Mouse (Mus musculus) small intestine, adult 2 months (tissue): ENCODE data around the gene Gm28047. TPM values are rescaled to one million over a fixed set of nuclear protein-coding genes. Genes with fewer than 3 reads are reported as not detected.
"Not testable (repeated sequence)": the region's sequence is repeated elsewhere in the genome, so short reads cannot be mapped to it uniquely, and the experiment has no call there.

Experiments used
- H3K27ac ChIP-seq: fragments of 200-500 bp; 2 replicates; pipeline ENCODE4 v1.5.1; 2012; ENCODE audit warnings: low read depth, low read length, control low read depth, inconsistent platforms; ENCODE audit not compliant: insufficient read depth
- H3K27me3 ChIP-seq: fragments of 200-500 bp; 2 replicates; pipeline ENCODE4 v1.6.1; 2012; ENCODE audit warnings: mild to moderate bottlenecking, moderate library complexity, low read length, inconsistent platforms; ENCODE audit not compliant: control insufficient read depth, insufficient read depth
- H3K36me3 ChIP-seq: fragments of 200-500 bp; 2 replicates; pipeline ENCODE4 v1.6.1; 2012; ENCODE audit warnings: mild to moderate bottlenecking, low read length, control low read depth, inconsistent platforms; ENCODE audit not compliant: control insufficient read depth, insufficient read depth
- H3K4me1 ChIP-seq: fragments of 200-500 bp; 2 replicates; pipeline ENCODE4 v1.6.1; 2012; ENCODE audit warnings: low read length, inconsistent platforms, mixed read lengths; ENCODE audit not compliant: control insufficient read depth, insufficient read depth, insufficient read length
- H3K4me3 ChIP-seq: fragments of 200-500 bp; 2 replicates; pipeline ENCODE4 v1.5.1; 2012; ENCODE audit warnings: low read depth, mild to moderate bottlenecking, control low read depth, inconsistent platforms, low read length, moderate library complexity
- CTCF ChIP-seq: fragments of 200-500 bp; IDR thresholded peaks from 2 replicates; pipeline ENCODE4 v1.5.1; 2012; ENCODE audit warnings: low read depth, mild to moderate bottlenecking, control low read depth, inconsistent platforms, low read length, moderate library complexity, mixed read lengths; ENCODE audit not compliant: insufficient replicate concordance, insufficient read length; ENCODE audit errors: extremely low read depth
- POLR2A ChIP-seq: fragments of 200-500 bp; IDR thresholded peaks from 2 replicates; pipeline ENCODE4 v1.6.1; 2012; ENCODE audit warnings: low read depth, mild to moderate bottlenecking, control low read depth, inconsistent platforms, low read length, moderate library complexity
- WGBS: fragments of 180-500 bp; shearing (Covaris S2); methylation state at CpG from one replicate; pipeline ENCODE4 v1.1.7; 2018; 5-methylcytosine and 5-hydroxymethylcytosine counted together
- polyA plus RNA-seq: library from polyadenylated mRNA; depleted of rRNA; stranded (reverse); fragments of >200 nt; gene quantifications from 2 replicates; pipeline ENCODE4 v1.2.3, GENCODE M21; 2012

Gene Gm28047
- polyA plus RNA-seq, 1 experiment, result not detected

DNA sequence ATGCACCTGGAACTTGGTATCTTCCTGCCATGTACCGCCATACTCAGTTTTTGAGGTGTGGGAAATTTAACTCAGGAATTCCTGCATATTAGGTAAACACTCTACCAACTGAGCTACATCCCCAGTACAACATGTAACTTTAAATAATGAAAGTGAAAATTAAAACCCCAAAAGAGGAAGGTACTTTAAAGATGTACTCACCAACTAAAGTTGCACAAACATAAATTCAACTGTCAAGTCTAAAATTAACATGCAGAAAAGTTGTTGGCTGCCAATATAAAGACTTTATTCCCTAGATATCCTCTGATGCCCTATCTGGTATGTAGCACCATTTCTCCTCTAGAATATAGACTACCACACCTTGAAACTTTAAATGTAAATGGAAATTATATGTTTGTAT is 7.2 kb downstream of the Gm28047 start:
- no peaks in the 10 kb centered on the region for H3K27me3 ChIP-seq
- peaks cover 3% of the 10 kb centered on the region for H3K36me3 ChIP-seq
- TF ChIP-seq CTCF, result no peak
- no peak for TF ChIP-seq POLR2A
- H3K27ac ChIP-seq, result no peak overlapping the region
- H3K4me1 ChIP-seq, result no peaks in the 10 kb centered on the region
- H3K4me3 ChIP-seq, result no peak overlapping the region
- WGBS, result 80% methylated on average over 1 of the region's 1 CpGs

DNA sequence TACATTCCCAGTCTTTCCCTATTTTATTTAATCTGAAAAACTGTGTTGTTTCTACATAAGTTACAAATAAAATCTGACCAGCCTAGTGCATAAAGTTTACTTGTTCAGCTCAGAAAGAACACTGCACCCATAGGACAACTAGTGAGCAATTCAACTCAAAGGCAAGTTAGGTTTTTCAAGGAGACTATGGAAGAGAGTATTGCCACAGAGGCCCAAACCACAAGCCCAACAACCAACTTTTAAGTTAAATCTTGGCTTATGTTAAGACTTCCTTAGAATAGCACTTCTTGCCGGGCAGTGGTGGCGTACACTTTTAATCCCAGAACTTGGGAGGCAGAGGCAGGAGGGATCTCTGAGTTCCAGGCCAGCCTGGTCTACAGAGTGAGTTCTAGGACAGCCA is 8.7 kb downstream of the Gm28047 start:
- Histone ChIP-seq H3K27ac (no peak overlapping the region), H3K4me3 (no peak overlapping the region), H3K27me3 (no peaks in the 10 kb centered on the region), H3K36me3 (peaks cover 3% of the 10 kb centered on the region; the same call in 1 of the 2 replicates), H3K4me1 (no peaks in the 10 kb centered on the region)
- 91% methylated on average over 2 of the region's 2 CpGs for WGBS
- TF ChIP-seq CTCF (no peak), POLR2A (no peak)

DNA sequence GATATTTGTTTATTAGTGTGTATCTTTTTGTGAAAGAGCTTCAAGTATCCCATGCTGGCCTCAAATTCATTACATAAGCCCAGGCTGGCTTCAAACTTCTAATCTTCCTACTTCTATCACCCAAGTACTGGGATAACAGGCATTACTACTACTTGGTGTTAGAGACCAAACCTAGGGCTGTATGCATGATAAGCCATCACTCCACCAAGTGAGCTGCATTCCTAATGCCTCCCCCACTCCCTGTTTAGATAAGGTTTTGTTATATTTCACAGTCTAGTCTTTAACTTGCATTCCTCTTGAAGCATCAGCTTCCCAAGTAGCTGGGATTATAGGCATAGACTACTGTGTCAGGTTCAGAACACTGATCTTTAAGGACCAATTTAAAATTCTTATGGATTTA is 10.6 kb downstream of the Gm28047 start:
- no peaks in the 10 kb centered on the region for H3K27me3 ChIP-seq
- TF ChIP-seq POLR2A (no peak), CTCF (no peak)
- H3K27ac ChIP-seq, result no peak overlapping the region
- H3K4me1 ChIP-seq, result no peaks in the 10 kb centered on the region
- H3K4me3 ChIP-seq, result no peak overlapping the region
- peaks cover 3% of the 10 kb centered on the region; the same call in 1 of the 2 replicates for H3K36me3 ChIP-seq

DNA sequence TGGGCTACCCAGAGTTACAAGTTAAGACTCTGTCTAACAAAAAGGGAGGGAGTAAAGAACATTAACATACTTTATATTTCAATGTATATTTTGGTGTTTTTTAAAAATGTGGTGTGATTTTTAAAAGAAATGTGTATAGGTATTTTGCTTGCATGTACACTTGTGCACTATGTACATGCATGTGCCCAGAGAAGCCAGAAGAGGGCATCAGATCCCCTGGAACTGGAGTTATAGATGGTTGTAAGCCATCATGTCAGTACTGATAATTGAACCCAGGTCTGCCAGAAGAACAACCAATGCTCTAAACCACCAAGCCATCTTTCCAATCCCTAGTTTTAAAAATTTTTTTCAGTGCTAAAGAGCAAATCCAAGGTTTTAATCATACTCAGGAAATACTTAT is 11.9 kb downstream of the Gm28047 start:
- no peak for TF ChIP-seq CTCF
- no peak for TF ChIP-seq POLR2A
- H3K27ac ChIP-seq, result no peak overlapping the region
- no peaks in the 10 kb centered on the region for H3K4me1 ChIP-seq
- H3K36me3 ChIP-seq, result 0 out of 2 replicates have a peak, but pooled peaks cover 1% of the 10 kb centered on the region
- no peaks in the 10 kb centered on the region for H3K27me3 ChIP-seq
- no peak overlapping the region for H3K4me3 ChIP-seq

DNA sequence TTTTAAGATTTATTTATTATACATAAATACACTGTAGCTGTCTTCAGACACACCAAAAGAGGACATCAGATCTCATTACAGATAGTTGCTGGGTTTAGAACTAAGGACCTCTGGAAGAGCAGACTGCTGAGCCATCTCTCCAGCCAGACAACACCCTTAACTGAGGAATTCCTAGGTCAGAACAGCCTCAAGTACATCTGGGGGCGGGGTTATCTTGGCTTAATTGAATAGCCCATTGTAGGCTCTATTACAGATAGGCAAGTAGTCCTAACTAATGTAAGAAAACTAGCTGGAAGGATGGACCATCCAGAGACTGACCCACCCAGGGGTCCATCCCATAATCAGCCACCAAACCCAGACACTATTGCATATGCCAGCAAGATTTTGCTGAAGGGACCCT is 16.3 kb downstream of the Gm28047 start:
- WGBS, result 74% methylated on average over 1 of the region's 1 CpGs
- H3K27me3 ChIP-seq, result not testable (repeated sequence)

DNA sequence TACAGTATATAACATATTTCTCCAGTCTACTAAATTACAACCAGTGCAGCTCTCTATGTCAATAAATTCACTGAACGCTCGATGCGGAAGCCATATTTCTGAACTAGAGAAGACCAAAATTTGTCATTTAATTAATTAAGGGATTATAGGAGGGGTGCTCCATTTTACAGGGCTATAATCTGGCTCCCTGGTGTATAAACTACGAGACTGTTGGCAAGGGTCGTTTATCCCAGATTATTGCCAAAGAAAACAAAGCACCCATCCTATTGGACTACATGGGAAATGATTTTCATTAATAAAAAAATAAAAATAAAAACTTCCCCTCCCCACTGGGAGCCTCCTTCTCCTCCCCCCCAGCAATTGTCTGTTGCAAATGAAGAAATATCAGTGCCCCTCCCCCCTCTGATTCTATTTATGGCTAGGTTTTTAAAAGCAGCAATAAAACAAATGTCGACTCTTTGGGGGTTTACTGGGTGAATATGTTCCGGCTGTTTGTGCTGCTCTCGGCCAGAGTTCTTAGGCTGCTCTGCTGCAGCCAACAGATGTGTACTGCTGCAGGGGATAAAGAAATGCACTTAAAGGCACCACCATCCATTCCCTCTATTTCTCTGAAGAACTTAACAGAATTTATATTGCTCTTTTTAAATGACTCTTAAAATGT is 30.7 kb downstream of the Gm28047 start:
- Histone ChIP-seq H3K27ac (no peak overlapping the region), H3K27me3 (no peaks in the 10 kb centered on the region), H3K4me3 (no peak overlapping the region), H3K4me1 (no peaks in the 10 kb centered on the region), H3K36me3 (peaks cover 11% of the 10 kb centered on the region)
- WGBS, result 53% methylated on average over 8 of the region's 8 CpGs
- TF ChIP-seq CTCF (no peak), POLR2A (no peak)

More for the DNA sequence above, 16.3 kb downstream of the Gm28047 start:
- not testable (repeated sequence) for H3K4me3 ChIP-seq, H3K27ac ChIP-seq, H3K4me1 ChIP-seq, H3K36me3 ChIP-seq

DNA sequence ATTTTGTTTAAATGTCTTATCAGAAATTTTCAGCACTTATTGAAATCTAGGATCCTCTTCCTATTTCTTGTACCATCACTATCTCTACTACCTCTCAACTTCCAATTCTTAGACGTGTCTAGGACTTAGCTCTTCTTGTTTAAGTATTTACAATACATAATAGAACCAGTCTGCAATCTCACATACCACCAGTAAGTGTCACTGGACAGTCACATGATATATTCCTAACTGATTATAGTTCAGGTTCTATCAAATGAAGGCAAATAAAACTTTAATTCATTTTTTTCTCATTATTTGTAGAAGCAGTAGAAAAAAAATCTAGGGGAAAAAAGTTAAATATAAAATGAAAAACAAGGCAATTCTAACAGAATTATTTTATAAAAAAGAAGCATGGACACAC is 32.2 kb downstream of the Gm28047 start:
- H3K27me3 ChIP-seq, result no peaks in the 10 kb centered on the region
- WGBS, result 31% methylated on average over 1 of the region's 1 CpGs
- TF ChIP-seq CTCF (no peak), POLR2A (no peak)
- no peak overlapping the region for H3K4me3 ChIP-seq
- peaks cover 13% of the 10 kb centered on the region for H3K36me3 ChIP-seq
- H3K27ac ChIP-seq, result no peak overlapping the region
- no peaks in the 10 kb centered on the region for H3K4me1 ChIP-seq
